Comparison of ENCODE assay signal across 16 mouse cellular contexts in genomic region chr4:92265878-92266277, GRCm38 (mm10).
"Had no signal": no experiment of that assay in that cellular context is flagged by ENCODE, and none has a peak within 500 bp of the region (broad histone marks: within the 10 kb centered on the region; RNA-seq: fewer than 3 reads in every experiment).

No protein-coding gene starts in this region.

- H3K4me3 ChIP-seq: neural tube, embryonic 13.5 days; neural tube, embryonic 15.5 days; stomach, embryonic 15.5 days had no signal

- H3K27ac ChIP-seq: neural tube, embryonic 13.5 days; neural tube, embryonic 15.5 days; stomach, embryonic 15.5 days; stomach, postnatal 0 days had no signal

- H3K4me2 ChIP-seq: neural tube, embryonic 13.5 days; neural tube, embryonic 15.5 days; stomach, embryonic 15.5 days had no signal

- H3K9me3 ChIP-seq: neural tube, embryonic 13.5 days; neural tube, embryonic 15.5 days; stomach, embryonic 15.5 days had no signal

- H3K4me1 ChIP-seq: neural tube, embryonic 13.5 days; neural tube, embryonic 15.5 days; stomach, embryonic 15.5 days had no signal

- DNase-seq: retina, postnatal 1 day; right cerebral cortex, adult 18-20 months; right cerebral cortex, postnatal 14 days; right cerebral cortex, postnatal 25 days; right cerebral cortex, postnatal 4 days; spleen, adult 18-20 months; thymus, adult 18-20 months; thymus, adult 2 months; thymus, postnatal 14 days; thymus, postnatal 25 days; thymus, postnatal 36 days; thymus, postnatal 4 days had no signal

- H3K36me3 ChIP-seq: neural tube, embryonic 13.5 days; neural tube, embryonic 15.5 days; stomach, embryonic 15.5 days had no signal

- H3K27me3 ChIP-seq: neural tube, embryonic 13.5 days; neural tube, embryonic 15.5 days; stomach, embryonic 15.5 days had no signal

- H3K9ac ChIP-seq: neural tube, embryonic 13.5 days; neural tube, embryonic 15.5 days; stomach, embryonic 15.5 days had no signal
